Mouse (Mus musculus): ENCODE data around the gene Spock1.

- TF ChIP-seq CTCF (IDR thresholded peaks at IDR 0.05; ENCODE audit: borderline replicate concordance, insufficient read depth, low read length) (no peak), POLR2A (IDR thresholded peaks at IDR 0.05; ENCODE audit: low read depth, low read length) (no peak)
These were observed 195.2 kb downstream of the Spock1 start for GRCm38 (mm10) chr13:57712910-57713309.
